Mouse (Mus musculus) embryonic facial prominence, embryonic 14.5 days (tissue): Measurements from ENCODE around the gene Pde10a. TPM values are rescaled to one million over a fixed set of nuclear protein-coding genes. Genes with fewer than 3 reads are reported as not detected.

Experiments used
- polyA plus RNA-seq: library from polyadenylated mRNA; unstranded; fragments of >200 nt; fragmentation: Nextera tagmentation; extraction: Ambion mirVana; gene quantifications from 2 replicates; pipeline ENCODE4 v1.2.1, GENCODE M21; 2014

Pde10a gene
- polyA plus RNA-seq, 1 experiment from 2014 or later: 2.3 TPM

Other genes with a start within 250 kb of the Pde10a start
- gene Mpc1, start 242.5 kb upstream of the Pde10a start, polyA plus RNA-seq: 188 and 209 TPM in 2 replicates
- gene Sft2d1, start 214.3 kb upstream of the Pde10a start, polyA plus RNA-seq: 65.9 and 72.2 TPM in 2 replicates
- 1.0 TPM in 2 replicates for gene Prr18, start 187.9 kb upstream of the Pde10a start, polyA plus RNA-seq
- gene T2, start 169.4 kb upstream of the Pde10a start, polyA plus RNA-seq: 0.46 and 0.47 TPM in 2 replicates
- gene T, start 90.9 kb upstream of the Pde10a start, polyA plus RNA-seq: 0.24 and 0.60 TPM in 2 replicates
- not detected in 2 replicates for gene Gm17087, start 41.6 kb downstream of the Pde10a start, polyA plus RNA-seq